Mouse (Mus musculus): ENCODE results near the gene Hist1h2af.

DNA sequence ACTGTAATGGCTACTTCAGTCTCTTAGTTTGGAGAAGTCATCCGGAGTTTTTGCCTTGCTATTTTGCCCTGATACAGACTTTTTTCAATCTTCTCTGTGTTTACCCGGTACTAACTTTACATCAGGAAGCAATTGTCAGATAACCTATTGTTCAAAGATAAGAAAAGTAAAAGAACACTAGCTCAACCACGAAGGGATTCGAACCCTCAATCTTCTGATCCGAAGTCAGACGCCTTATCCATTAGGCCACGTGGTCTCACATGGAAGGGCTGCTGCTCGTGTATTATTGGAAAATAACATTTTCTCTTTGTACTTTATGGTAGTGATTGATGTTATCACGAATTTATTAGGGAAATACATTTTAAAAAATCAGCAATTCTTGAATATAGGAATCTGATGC, 29.9 kb upstream of the Hist1h2af start:
- TF ChIP-seq EP300 (IDR thresholded peaks at IDR 0.05; ENCODE audit: insufficient read depth, low read depth, low read length) (no peak), CTCF (IDR thresholded peaks at IDR 0.05; ENCODE audit: low read depth, low read length) (no peak)
